In the genomic region with DNA sequence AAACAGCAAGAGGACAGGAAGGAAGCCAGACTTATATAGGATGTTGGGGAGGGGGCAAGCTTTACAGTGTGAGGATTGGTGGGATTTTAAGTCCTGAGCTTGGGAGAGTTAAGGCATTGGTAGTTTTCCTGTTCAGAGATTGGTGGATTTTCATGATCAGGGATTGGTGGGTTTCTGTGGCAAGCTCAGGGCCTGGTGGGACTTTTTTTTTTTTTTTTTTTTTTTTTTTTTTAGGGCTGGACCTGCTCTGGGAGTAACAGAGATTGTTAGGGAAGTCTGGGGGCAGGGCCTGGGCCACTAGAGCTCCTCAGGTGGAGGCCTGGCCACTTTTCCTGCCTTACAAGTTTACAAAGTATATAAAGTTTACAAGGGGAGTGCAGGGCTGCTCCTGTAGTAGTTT, we compare ENCODE assay signal across 21 mouse cellular contexts.
"Had no signal": no experiment of that assay in that cellular context is flagged by ENCODE, and none has a peak within 500 bp of the region (broad histone marks: within the 10 kb centered on the region; RNA-seq: fewer than 3 reads in every experiment).

No protein-coding gene starts in this region.

- H3K4me1 ChIP-seq: midbrain, embryonic 10.5 days; midbrain, embryonic 12.5 days; neural tube, embryonic 13.5 days; neural tube, embryonic 15.5 days had no signal

- H3K27ac ChIP-seq: liver, embryonic 14.5 days; midbrain, embryonic 10.5 days; midbrain, embryonic 12.5 days; neural tube, embryonic 13.5 days; neural tube, embryonic 15.5 days had no signal

- DNase-seq: lung, adult 18-20 months; lung, embryonic 14.5 days; lung, postnatal 14 days; lung, postnatal 36 days; midbrain, embryonic 14.5 days; retina, postnatal 1 day; right cerebral cortex, adult 18-20 months; right cerebral cortex, postnatal 25 days; right cerebral cortex, postnatal 4 days; spleen, adult 18-20 months; thymus, adult 18-20 months; thymus, postnatal 14 days; thymus, postnatal 4 days had no signal

- H3K27me3 ChIP-seq: midbrain, embryonic 12.5 days; neural tube, embryonic 13.5 days; neural tube, embryonic 15.5 days had no signal

- H3K36me3 ChIP-seq: midbrain, embryonic 10.5 days; midbrain, embryonic 12.5 days; neural tube, embryonic 13.5 days; neural tube, embryonic 15.5 days had no signal

- H3K4me2 ChIP-seq: lung, embryonic 14.5 days; midbrain, embryonic 12.5 days; neural tube, embryonic 13.5 days; neural tube, embryonic 15.5 days had no signal

- H3K4me3 ChIP-seq: midbrain, embryonic 10.5 days; midbrain, embryonic 12.5 days; myocyte; neural tube, embryonic 13.5 days; neural tube, embryonic 15.5 days had no signal

- H3K9ac ChIP-seq: liver, embryonic 14.5 days; lung, embryonic 14.5 days; midbrain, embryonic 12.5 days; neural tube, embryonic 13.5 days; neural tube, embryonic 15.5 days had no signal

- H3K9me3 ChIP-seq: neural tube, embryonic 15.5 days had no signal

- ATAC-seq: lung, postnatal 0 days; midbrain, embryonic 16.5 days had no signal
